Mouse (Mus musculus) thymus, adult 2 months (tissue): ENCODE results near the gene Il16. TPM values are rescaled to one million over a fixed set of nuclear protein-coding genes. Genes with fewer than 3 reads are reported as not detected.
A peak's percentile ranks its signal among the peaks of the same experiment; 100 is the strongest.

Experiments
- DNase-seq: peaks from one replicate; pipeline ENCODE4 v3.0.0; 2021
- H3K27ac ChIP-seq: fragments of 200-500 bp; 2 replicates; pipeline ENCODE4 v1.5.1; 2012; ENCODE audit warnings: low read length, control low read depth; ENCODE audit not compliant: control insufficient read depth, insufficient read depth
- H3K27me3 ChIP-seq: fragments of 200-500 bp; 2 replicates; pipeline ENCODE4 v1.6.1; 2012; ENCODE audit warnings: mild to moderate bottlenecking, low read length, moderate library complexity, mixed read lengths; ENCODE audit not compliant: control insufficient read depth, insufficient read depth
- H3K36me3 ChIP-seq: fragments of 200-500 bp; 2 replicates; pipeline ENCODE4 v1.6.1; 2012; ENCODE audit warnings: mild to moderate bottlenecking, low read length, moderate library complexity; ENCODE audit not compliant: control insufficient read depth, insufficient read depth
- H3K4me1 ChIP-seq: fragments of 200-500 bp; replicated peaks from 2 replicates; pipeline ENCODE4 v1.6.1; 2012; ENCODE audit warnings: low read length; ENCODE audit not compliant: control insufficient read depth, insufficient read depth
- H3K4me3 ChIP-seq: fragments of 200-500 bp; 2 replicates; pipeline ENCODE4 v1.5.1; 2012; ENCODE audit warnings: mild to moderate bottlenecking, low read length, control low read depth, moderate library complexity; ENCODE audit not compliant: control insufficient read depth, insufficient read depth
- CTCF ChIP-seq: fragments of 200-500 bp; IDR thresholded peaks from 2 replicates; pipeline ENCODE4 v1.5.1; 2012; ENCODE audit warnings: mild to moderate bottlenecking, control low read depth, low read length, moderate library complexity, borderline replicate concordance; ENCODE audit not compliant: control insufficient read depth, poor library complexity, insufficient read depth; ENCODE audit errors: extremely low read depth
- POLR2A ChIP-seq: fragments of 200-500 bp; IDR thresholded peaks from 2 replicates; pipeline ENCODE4 v1.6.1; 2012; ENCODE audit warnings: mild to moderate bottlenecking, low read length, control low read depth, moderate library complexity; ENCODE audit not compliant: control insufficient read depth, poor library complexity, insufficient read depth; ENCODE audit errors: extremely low read depth
- WGBS: fragments of 180-500 bp; shearing (Covaris S2); methylation state at CpG from one replicate; pipeline ENCODE4 v1.1.7; 2018; 5-methylcytosine and 5-hydroxymethylcytosine counted together
- polyA plus RNA-seq: library from polyadenylated mRNA; depleted of rRNA; stranded (reverse); fragments of >200 nt; gene quantifications from 2 replicates; pipeline ENCODE4 v1.2.3, GENCODE M21; 2012

Gene Il16
- polyA plus RNA-seq, 1 experiment = 162 TPM

GRCm38 (mm10) chr7:83778516-83778915 is 33.0 kb upstream of the Il16 start:
- no peak for DNase-seq
- Histone ChIP-seq H3K4me3 (no peak overlapping the region), H3K27me3 (no peaks in the 10 kb centered on the region), H3K27ac (no peak overlapping the region), H3K36me3 (no peaks in the 10 kb centered on the region), H3K4me1 (no peaks in the 10 kb centered on the region)
- 70% methylated on average over 2 of the region's 2 CpGs for WGBS
- no peak for TF ChIP-seq CTCF
- no peak for TF ChIP-seq POLR2A

DNA sequence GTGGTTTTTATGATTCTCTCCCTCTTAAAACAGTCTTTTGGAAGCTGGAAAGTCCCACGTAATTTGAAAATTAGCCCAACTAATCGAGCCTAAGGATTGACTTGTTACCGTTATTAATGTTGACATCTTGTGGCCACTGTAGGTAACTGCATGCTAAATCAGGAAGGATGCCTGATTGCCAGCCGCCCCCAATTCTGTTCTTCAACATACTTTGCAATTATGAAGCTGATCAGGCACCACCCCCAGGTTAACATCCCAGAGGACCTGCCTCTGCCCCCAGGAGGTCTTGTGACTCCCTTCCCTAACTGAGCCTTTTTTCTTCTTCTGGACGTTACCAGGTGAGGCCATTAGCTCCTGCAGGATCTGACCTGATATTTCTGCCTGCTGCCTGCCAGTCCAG is 29.2 kb upstream of the Il16 start:
- Histone ChIP-seq H3K27me3 (no peaks in the 10 kb centered on the region), H3K4me1 (no peaks in the 10 kb centered on the region), H3K36me3 (no peaks in the 10 kb centered on the region), H3K27ac (no peak overlapping the region), H3K4me3 (no peak overlapping the region)
- TF ChIP-seq POLR2A (no peak), CTCF (no peak)
- WGBS = 26% methylated on average over 5 of the region's 5 CpGs
- DNase-seq = peak; percentile 8

DNA sequence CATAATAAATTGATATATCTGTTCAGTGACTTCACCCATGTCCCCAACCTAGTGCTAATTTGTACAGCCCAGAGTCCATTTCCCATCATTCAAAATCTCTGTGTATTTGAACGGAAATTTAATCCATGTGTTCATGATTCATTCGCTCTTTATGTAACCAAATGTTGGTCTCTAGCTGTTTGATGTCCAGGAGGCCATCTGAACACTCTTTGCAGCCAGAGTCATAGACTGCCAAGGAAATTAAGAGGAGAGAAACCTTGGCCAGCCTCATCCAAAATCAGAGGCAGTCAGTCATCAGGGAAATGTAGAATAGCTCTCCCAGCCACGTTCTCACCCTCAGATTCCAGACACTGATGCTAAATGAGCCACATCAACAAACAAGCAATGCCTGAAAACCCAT is 18.1 kb upstream of the Il16 start:
- WGBS = 88% methylated on average over 3 of the region's 3 CpGs
- Histone ChIP-seq H3K36me3 (no peaks in the 10 kb centered on the region), H3K27ac (no peak overlapping the region), H3K27me3 (no peaks in the 10 kb centered on the region), H3K4me1 (no peaks in the 10 kb centered on the region), H3K4me3 (no peak overlapping the region)
- no peak for DNase-seq
- no peak for TF ChIP-seq CTCF
- TF ChIP-seq POLR2A = no peak

- WGBS = 94% methylated on average over 5 of the region's 5 CpGs
Measured at GRCm38 (mm10) chr7:83762336-83762735, 16.8 kb upstream of the Il16 start.

DNA sequence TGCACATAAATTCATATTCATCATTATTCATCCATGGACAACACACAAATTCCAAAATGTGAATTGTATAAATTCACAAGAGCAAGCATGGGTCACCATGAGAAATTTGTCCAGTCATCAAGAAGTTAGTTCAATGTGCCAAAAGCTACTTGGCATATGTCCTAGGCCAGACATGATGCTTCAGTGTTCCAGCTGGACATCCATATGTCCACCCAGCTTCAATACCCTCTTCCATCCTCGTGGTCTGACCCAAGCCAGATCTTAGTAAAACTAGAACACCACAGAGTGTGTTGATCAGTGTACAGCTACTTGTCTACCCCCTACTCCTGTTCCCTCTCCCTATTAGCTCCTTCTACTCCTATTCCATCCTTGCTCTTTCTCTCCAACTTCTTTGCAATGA is 5.5 kb upstream of the Il16 start:
- no peaks in the 10 kb centered on the region for H3K4me1 ChIP-seq
- WGBS = 82% methylated on average over 1 of the region's 1 CpGs
- no peaks in the 10 kb centered on the region for H3K36me3 ChIP-seq
- no peaks in the 10 kb centered on the region for H3K27me3 ChIP-seq
- no peak overlapping the region for H3K27ac ChIP-seq
- no peak for DNase-seq
- H3K4me3 ChIP-seq = no peak overlapping the region
- TF ChIP-seq CTCF (no peak), POLR2A (no peak)

More at GRCm38 (mm10) chr7:83762336-83762735, 16.8 kb upstream of the Il16 start:
- no peaks in the 10 kb centered on the region for H3K36me3 ChIP-seq
- no peak overlapping the region for H3K27ac ChIP-seq
- DNase-seq = no peak
- no peak for TF ChIP-seq POLR2A
- TF ChIP-seq CTCF = no peak
- no peak overlapping the region for H3K4me3 ChIP-seq
- H3K4me1 ChIP-seq = no peaks in the 10 kb centered on the region
- no peaks in the 10 kb centered on the region for H3K27me3 ChIP-seq

DNA sequence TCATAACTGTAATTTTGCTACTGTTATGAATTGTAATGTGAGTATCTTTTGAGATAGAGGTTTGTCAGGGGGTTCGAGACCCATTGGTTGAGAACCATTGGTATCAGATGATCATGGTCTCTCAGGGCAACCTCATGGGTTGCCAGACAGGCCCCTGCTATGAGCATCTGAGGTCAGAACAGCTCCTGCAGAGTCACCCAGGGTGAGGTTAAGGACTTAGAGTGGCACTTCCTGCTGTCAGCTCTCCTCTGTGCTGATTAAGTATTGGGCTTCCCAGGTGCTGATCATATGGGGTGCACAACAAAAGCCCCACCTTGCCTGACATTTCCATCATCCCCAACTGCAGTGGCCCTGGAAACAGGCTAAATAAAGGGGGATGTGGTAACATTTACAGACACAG is 2.9 kb upstream of the Il16 start:
- Histone ChIP-seq H3K36me3 (no peaks in the 10 kb centered on the region), H3K4me3 (no peak overlapping the region), H3K27ac (no peak overlapping the region), H3K4me1 (no peaks in the 10 kb centered on the region), H3K27me3 (no peaks in the 10 kb centered on the region)
- TF ChIP-seq POLR2A = no peak
- TF ChIP-seq CTCF = no peak
- no peak for DNase-seq
- WGBS = 81% methylated on average over 1 of the region's 1 CpGs

DNA sequence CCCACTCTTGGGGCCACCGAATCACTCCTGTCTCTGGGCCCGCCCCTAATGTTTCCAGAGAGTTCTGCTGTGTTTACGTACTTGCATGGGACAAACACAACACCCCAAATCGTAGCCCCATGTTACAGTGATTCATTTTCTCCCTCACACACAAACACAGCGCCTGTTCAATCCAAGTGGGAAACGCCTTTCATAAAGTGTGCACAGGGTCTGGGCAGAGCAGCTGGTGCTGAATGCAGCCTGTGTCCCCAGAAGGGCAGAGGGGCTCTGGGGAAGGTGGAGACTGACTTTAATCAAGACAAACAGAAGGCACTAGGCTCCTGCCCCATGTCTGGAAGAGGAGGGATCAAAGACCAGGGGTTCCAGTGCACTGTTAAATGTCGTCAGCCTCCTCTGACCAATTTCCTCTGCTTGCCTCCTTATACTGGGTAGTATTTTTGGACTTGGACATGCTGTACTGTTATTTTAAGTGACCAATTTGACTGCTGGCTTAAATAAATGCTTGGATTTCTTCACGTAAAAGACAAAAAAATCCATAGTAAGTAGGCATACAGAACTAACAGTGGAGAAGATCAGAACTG is 671 bp upstream of the Il16 start:
- H3K36me3 ChIP-seq = no peaks in the 10 kb centered on the region
- no peak overlapping the region for H3K27ac ChIP-seq
- H3K4me1 ChIP-seq = no peaks in the 10 kb centered on the region
- 91% methylated on average over 8 of the region's 8 CpGs for WGBS
- DNase-seq = no peak
- TF ChIP-seq CTCF = no peak
- no peak for TF ChIP-seq POLR2A
- no peaks in the 10 kb centered on the region for H3K27me3 ChIP-seq
- no peak overlapping the region for H3K4me3 ChIP-seq
